Mouse (Mus musculus): ENCODE data around the gene Dgki. TPM values are rescaled to one million over a fixed set of nuclear protein-coding genes. Genes with fewer than 3 reads are reported as not detected.

The Dgki gene
- polyA plus RNA-seq, 1 experiment from 2014 or later = 4.0 TPM

DNA sequence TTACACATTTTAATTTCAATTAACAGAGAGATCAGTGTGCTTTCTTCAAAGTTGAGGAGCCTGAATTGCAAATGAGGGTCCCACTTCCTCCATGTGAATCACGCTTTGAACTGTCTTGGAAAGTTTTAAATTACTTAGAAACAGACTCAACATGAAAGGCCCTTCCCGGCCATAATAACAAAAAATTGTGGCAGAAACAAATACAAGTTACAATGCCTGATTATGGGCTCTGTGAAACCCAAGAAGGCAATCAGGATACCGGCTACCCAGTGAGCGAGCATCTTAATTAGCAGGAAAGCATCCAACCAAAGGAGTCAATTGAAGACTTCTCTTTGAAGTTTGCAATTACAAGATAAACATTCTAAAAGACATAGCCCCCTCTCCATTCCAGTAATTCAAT lies 292.4 kb downstream of the Dgki start:
- no peak overlapping the region for H3K27ac ChIP-seq
- peak; percentile 33; the same call in 1 of the 2 replicates for ATAC-seq (ENCODE audit: low FRiP score)
- H3K4me1 ChIP-seq = 0 out of 2 replicates have a peak, but pooled peaks cover 5% of the 10 kb centered on the region
- H3K4me2 ChIP-seq = no peak overlapping the region
- 4% methylated on average over 4 of the region's 4 CpGs for WGBS
- H3K27me3 ChIP-seq = no peaks in the 10 kb centered on the region
- no peaks in the 10 kb centered on the region for H3K36me3 ChIP-seq (replicated peaks)
- H3K9ac ChIP-seq = no peak overlapping the region
- no peak overlapping the region for H3K4me3 ChIP-seq (replicated peaks)
- no peaks in the 10 kb centered on the region for H3K9me3 ChIP-seq

DNA sequence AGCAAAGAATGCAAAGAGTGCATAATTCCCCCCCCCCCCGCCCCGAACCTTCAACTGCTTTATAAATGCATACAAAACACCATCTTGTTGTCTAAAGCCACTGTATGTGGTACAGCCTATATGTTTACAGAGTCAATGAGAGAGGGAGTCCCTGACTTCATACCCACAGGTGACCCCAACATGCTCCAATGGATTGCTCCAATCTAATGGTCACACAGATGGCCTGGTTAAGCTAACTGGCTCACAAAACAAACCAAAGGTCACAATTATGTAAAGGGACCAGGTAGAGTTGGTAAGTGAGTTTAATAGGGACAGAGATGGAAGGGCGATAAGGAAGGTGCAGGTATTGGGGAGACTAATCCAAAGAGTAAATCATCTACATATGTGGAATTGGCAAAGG lies 295.1 kb downstream of the Dgki start:
- Histone ChIP-seq H3K9me3 (no peaks in the 10 kb centered on the region), H3K9ac (no peak overlapping the region), H3K4me1 (0 out of 2 replicates have a peak, but pooled peaks cover 5% of the 10 kb centered on the region), H3K27me3 (no peaks in the 10 kb centered on the region), H3K4me3 (replicated peaks) (no peak overlapping the region), H3K4me2 (no peak overlapping the region), H3K27ac (no peak overlapping the region), H3K36me3 (replicated peaks) (no peaks in the 10 kb centered on the region)
- no peak for ATAC-seq (ENCODE audit: low FRiP score)
- 92% methylated on average over 3 of the region's 3 CpGs for WGBS

DNA sequence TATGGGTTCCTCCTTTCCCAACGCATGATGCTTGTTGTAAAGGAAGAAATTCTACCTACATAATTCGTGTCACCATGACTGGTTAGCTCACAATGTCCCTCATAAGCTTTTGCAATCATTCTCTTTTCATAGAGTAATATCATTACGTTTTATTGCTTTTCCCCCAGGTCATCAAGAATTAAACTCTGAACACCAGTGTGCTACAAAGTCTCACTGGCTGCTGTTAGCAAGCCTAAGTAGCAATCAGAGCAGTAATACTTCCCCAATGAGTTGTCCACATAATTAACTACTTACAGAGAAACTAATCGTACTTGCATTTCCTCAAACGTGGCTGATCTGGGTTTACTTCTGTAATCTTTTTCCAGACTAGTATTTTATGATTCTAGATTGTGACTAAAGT lies 296.7 kb downstream of the Dgki start:
- H3K27ac ChIP-seq = no peak overlapping the region
- no peak overlapping the region for H3K4me3 ChIP-seq (replicated peaks)
- no peaks in the 10 kb centered on the region for H3K36me3 ChIP-seq (replicated peaks)
- H3K27me3 ChIP-seq = no peaks in the 10 kb centered on the region
- 86% methylated on average over 5 of the region's 5 CpGs for WGBS
- no peaks in the 10 kb centered on the region for H3K9me3 ChIP-seq
- no peak for ATAC-seq (ENCODE audit: low FRiP score)
- H3K9ac ChIP-seq = no peak overlapping the region
- no peak overlapping the region for H3K4me2 ChIP-seq
- H3K4me1 ChIP-seq = 0 out of 2 replicates have a peak, but pooled peaks cover 5% of the 10 kb centered on the region

- Histone ChIP-seq H3K9ac (no peak overlapping the region), H3K9me3 (no peaks in the 10 kb centered on the region), H3K4me2 (no peak overlapping the region), H3K36me3 (replicated peaks) (no peaks in the 10 kb centered on the region), H3K27me3 (no peaks in the 10 kb centered on the region), H3K27ac (no peak overlapping the region), H3K4me1 (no peaks in the 10 kb centered on the region), H3K4me3 (replicated peaks) (no peak overlapping the region)
- 94% methylated on average over 10 of the region's 10 CpGs for WGBS
- ATAC-seq (ENCODE audit: low FRiP score) = no peak
These were observed 301.0 kb downstream of the Dgki start for GRCm38 (mm10) chr6:36998942-36999341.

DNA sequence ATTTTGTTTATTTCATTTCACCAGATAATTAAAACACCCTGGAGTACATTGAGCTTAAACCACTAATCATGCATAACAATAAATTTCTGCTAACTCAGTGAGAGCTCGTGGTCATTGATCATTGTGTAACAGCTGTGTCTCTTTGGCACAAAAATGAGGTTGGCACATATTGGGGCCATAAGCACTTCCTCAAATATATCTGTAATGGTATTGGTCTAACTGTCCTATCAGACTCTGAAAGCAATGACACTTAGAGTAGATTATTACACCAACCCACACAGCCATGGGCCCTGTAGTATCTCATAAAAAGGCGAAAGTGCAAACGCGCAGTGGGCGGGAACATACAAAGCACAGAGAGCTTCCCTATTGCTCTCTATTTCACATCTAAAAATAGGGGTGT lies 305.7 kb downstream of the Dgki start:
- Histone ChIP-seq H3K27me3 (no peaks in the 10 kb centered on the region), H3K4me1 (no peaks in the 10 kb centered on the region), H3K9me3 (no peaks in the 10 kb centered on the region), H3K36me3 (replicated peaks) (no peaks in the 10 kb centered on the region), H3K27ac (no peak overlapping the region), H3K4me2 (no peak overlapping the region), H3K9ac (no peak overlapping the region), H3K4me3 (replicated peaks) (no peak overlapping the region)
- ATAC-seq (ENCODE audit: low FRiP score) = no peak
- 92% methylated on average over 5 of the region's 5 CpGs for WGBS

- no peaks in the 10 kb centered on the region for H3K27me3 ChIP-seq
- no peak for ATAC-seq (ENCODE audit: low FRiP score)
- H3K4me1 ChIP-seq = no peaks in the 10 kb centered on the region
- H3K4me2 ChIP-seq = no peak overlapping the region
- no peak overlapping the region for H3K4me3 ChIP-seq (replicated peaks)
- no peak overlapping the region for H3K9ac ChIP-seq
- 81% methylated on average over 3 of the region's 3 CpGs for WGBS
- H3K9me3 ChIP-seq = no peaks in the 10 kb centered on the region
- H3K27ac ChIP-seq = no peak overlapping the region
- no peaks in the 10 kb centered on the region for H3K36me3 ChIP-seq (replicated peaks)
These were observed 309.8 kb downstream of the Dgki start for GRCm38 (mm10) chr6:36990186-36990585.

DNA sequence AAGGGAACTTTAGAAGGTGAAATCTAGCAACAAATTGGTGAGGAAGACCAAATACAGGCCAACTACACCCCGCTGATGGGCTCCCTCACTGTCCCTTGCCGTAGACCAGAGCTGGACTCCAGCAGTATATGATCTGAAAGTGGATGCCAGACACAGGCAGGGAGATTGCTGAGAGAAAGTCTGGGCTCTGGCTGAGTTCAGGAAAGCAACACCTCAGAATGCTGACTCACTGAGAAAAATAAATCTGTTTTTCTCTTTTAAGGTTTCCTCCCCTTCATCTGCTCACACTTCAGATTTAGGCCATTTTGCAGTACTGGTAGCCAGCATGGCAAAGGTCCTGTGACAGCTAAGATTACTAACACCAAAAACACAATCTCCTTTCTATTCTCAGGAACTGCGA lies 311.2 kb downstream of the Dgki start:
- no peak for ATAC-seq (ENCODE audit: low FRiP score)
- no peaks in the 10 kb centered on the region for H3K9me3 ChIP-seq
- H3K4me2 ChIP-seq = no peak overlapping the region
- no peaks in the 10 kb centered on the region for H3K36me3 ChIP-seq (replicated peaks)
- 93% methylated on average over 3 of the region's 3 CpGs for WGBS
- H3K27me3 ChIP-seq = no peaks in the 10 kb centered on the region
- H3K4me3 ChIP-seq (replicated peaks) = no peak overlapping the region
- H3K27ac ChIP-seq = no peak overlapping the region
- H3K4me1 ChIP-seq = no peaks in the 10 kb centered on the region
- H3K9ac ChIP-seq = no peak overlapping the region

GRCm38 (mm10) chr6:36981646-36982045 lies 318.3 kb downstream of the Dgki start:
- H3K4me1 ChIP-seq = no peaks in the 10 kb centered on the region; the same call in 1 of the 2 replicates
- no peaks in the 10 kb centered on the region for H3K36me3 ChIP-seq (replicated peaks)
- H3K27me3 ChIP-seq = no peaks in the 10 kb centered on the region
- no peaks in the 10 kb centered on the region for H3K9me3 ChIP-seq
- H3K4me3 ChIP-seq (replicated peaks) = no peak overlapping the region
- WGBS = 89% methylated on average over 2 of the region's 2 CpGs
- ATAC-seq (ENCODE audit: low FRiP score) = no peak
- H3K4me2 ChIP-seq = no peak overlapping the region
- no peak overlapping the region for H3K9ac ChIP-seq
- no peak overlapping the region for H3K27ac ChIP-seq

DNA sequence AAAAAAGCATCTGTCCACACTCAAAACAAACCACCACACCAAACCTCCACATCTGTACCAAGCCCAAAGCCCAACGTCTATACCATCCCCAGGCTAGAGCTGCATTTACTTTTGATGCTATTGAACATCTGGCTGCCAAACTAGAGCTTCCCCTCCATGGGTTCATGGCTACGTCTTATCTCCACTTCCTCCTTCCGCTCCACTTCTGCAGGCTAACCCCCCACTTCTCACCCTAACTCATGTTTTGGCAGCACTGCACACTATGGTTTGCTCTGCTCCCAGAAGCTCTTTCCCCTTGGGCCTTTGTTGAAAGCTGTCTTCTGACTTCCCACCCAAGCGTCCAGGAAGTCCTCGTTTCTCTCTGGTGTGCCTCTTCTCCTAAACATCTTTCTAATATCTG lies 319.5 kb downstream of the Dgki start:
- 91% methylated on average over 5 of the region's 5 CpGs for WGBS
- H3K9ac ChIP-seq = no peak overlapping the region
- H3K27ac ChIP-seq = no peak overlapping the region
- no peak for ATAC-seq (ENCODE audit: low FRiP score)
- no peaks in the 10 kb centered on the region for H3K36me3 ChIP-seq (replicated peaks)
- H3K4me1 ChIP-seq = no peaks in the 10 kb centered on the region; the same call in 1 of the 2 replicates
- H3K4me3 ChIP-seq (replicated peaks) = no peak overlapping the region
- H3K27me3 ChIP-seq = no peaks in the 10 kb centered on the region
- no peaks in the 10 kb centered on the region for H3K9me3 ChIP-seq
- no peak overlapping the region for H3K4me2 ChIP-seq

- H3K9me3 ChIP-seq = no peaks in the 10 kb centered on the region
- 100% methylated on average over 1 of the region's 1 CpGs for WGBS
- H3K27me3 ChIP-seq = no peaks in the 10 kb centered on the region
- ATAC-seq (ENCODE audit: low FRiP score) = no peak
- H3K4me2 ChIP-seq = no peak overlapping the region
- no peak overlapping the region for H3K27ac ChIP-seq
- H3K36me3 ChIP-seq (replicated peaks) = no peaks in the 10 kb centered on the region
- no peak overlapping the region for H3K4me3 ChIP-seq (replicated peaks)
- H3K4me1 ChIP-seq = no peaks in the 10 kb centered on the region; the same call in 1 of the 2 replicates
- no peak overlapping the region for H3K9ac ChIP-seq
These were observed 321.8 kb downstream of the Dgki start for GRCm38 (mm10) chr6:36978176-36978575.

DNA sequence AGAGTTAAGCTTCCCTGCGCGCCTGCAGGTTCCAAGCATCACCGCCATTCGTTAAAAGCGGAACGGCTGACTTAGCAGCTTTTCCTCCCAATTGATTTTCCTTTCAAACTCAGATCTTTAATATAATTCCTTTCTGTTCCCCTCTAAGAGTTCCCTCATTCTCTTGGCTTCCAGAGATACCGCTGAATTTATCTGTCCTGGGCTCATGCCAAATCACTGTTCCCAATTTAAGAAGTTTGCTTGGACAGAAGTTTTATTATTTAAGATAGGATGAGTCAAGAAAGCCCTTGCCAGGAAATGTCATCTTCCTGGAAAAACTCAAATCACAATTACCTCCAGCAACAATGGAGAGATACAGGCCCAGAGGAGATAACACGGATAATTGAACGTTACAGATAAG lies 326.9 kb downstream of the Dgki start:
- H3K4me2 ChIP-seq = no peak overlapping the region

DNA sequence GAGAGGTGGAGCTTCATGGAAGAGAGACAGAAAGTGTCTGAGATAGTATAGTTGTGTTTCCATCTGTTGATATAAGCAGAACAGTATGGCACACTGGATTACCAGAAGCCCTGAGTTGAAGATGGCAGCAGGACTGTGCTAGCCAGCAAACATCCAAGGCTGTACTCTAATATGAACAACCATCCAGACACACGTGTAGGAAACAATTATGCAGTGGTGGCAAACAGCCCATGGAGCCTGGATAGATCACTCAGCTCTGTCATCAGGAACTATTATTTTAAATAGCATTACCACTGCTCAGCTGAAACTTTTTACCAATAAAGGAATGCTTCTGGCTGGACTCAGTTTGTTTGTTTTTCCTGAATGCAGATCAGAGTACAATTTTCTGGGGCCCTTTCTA lies 327.5 kb downstream of the Dgki start:
- H3K36me3 ChIP-seq (replicated peaks) = no peaks in the 10 kb centered on the region
- ATAC-seq (ENCODE audit: low FRiP score) = no peak
- 78% methylated on average over 1 of the region's 1 CpGs for WGBS
- no peaks in the 10 kb centered on the region for H3K9me3 ChIP-seq
- H3K4me2 ChIP-seq = no peak overlapping the region
- no peaks in the 10 kb centered on the region for H3K4me1 ChIP-seq
- H3K9ac ChIP-seq = no peak overlapping the region
- H3K27me3 ChIP-seq = no peaks in the 10 kb centered on the region
- H3K27ac ChIP-seq = no peak overlapping the region
- H3K4me3 ChIP-seq (replicated peaks) = no peak overlapping the region

More for the DNA sequence above, 326.9 kb downstream of the Dgki start:
- H3K27me3 ChIP-seq = no peaks in the 10 kb centered on the region
- H3K36me3 ChIP-seq (replicated peaks) = no peaks in the 10 kb centered on the region
- H3K9ac ChIP-seq = no peak overlapping the region
- no peaks in the 10 kb centered on the region for H3K9me3 ChIP-seq
- H3K4me3 ChIP-seq (replicated peaks) = no peak overlapping the region
- 51% methylated on average over 9 of the region's 9 CpGs for WGBS
- ATAC-seq (ENCODE audit: low FRiP score) = no peak
- H3K4me1 ChIP-seq = no peaks in the 10 kb centered on the region
- no peak overlapping the region for H3K27ac ChIP-seq

- Histone ChIP-seq H3K27me3 (no peaks in the 10 kb centered on the region), H3K9ac (no peak overlapping the region), H3K4me1 (no peaks in the 10 kb centered on the region), H3K4me2 (no peak overlapping the region), H3K9me3 (no peaks in the 10 kb centered on the region), H3K36me3 (replicated peaks) (no peaks in the 10 kb centered on the region), H3K4me3 (replicated peaks) (no peak overlapping the region), H3K27ac (no peak overlapping the region)
- no peak for ATAC-seq (ENCODE audit: low FRiP score)
- WGBS = 77% methylated on average over 5 of the region's 5 CpGs
These were observed 330.6 kb downstream of the Dgki start for GRCm38 (mm10) chr6:36969249-36969885.
